ENCODE assay signal across 19 mouse cellular contexts in genomic region chr11:94146733-94147485, GRCm38 (mm10).
DNase-seq lines count a peak whose midpoint lies in the region; ATAC-seq and TF ChIP-seq lines count a peak whose summit lies in the region.
"Had no signal": no experiment of that assay in that cellular context is flagged by ENCODE, and none has a peak within 500 bp of the region (broad histone marks: within the 10 kb centered on the region; RNA-seq: fewer than 3 reads in every experiment).

No protein-coding gene starts in this region.

- ATAC-seq in midbrain, embryonic 16.5 days, result no peak
- ATAC-seq: forebrain, embryonic 16.5 days; hindbrain, embryonic 16.5 days; inflammation-experienced regulatory T-cells, adult 6 months; intestine, postnatal 0 days; Patski had no signal

- peaks cover 13% of the 10 kb centered on the region for H3K4me1 ChIP-seq in midbrain, embryonic 16.5 days (ENCODE audit: control insufficient read depth, insufficient read depth, low read length)

- H3K27ac ChIP-seq in layer of hippocampus, adult 2 months, result peak overlapping the region; percentile 90
- H3K27ac ChIP-seq in midbrain, embryonic 16.5 days (ENCODE audit: low read length), result no peak overlapping the region
- H3K27ac ChIP-seq: embryonic facial prominence, embryonic 13.5 days; hindbrain, embryonic 12.5 days had no signal

- H3K9ac ChIP-seq in midbrain, embryonic 16.5 days (ENCODE audit: low read depth, low read length), result no peak overlapping the region
- H3K9ac ChIP-seq: embryonic facial prominence, embryonic 13.5 days; forebrain, embryonic 12.5 days; heart, embryonic 12.5 days; hindbrain, embryonic 12.5 days had no signal

- TF ChIP-seq CTCF in layer of hippocampus, adult 2 months (conservative IDR thresholded peaks at IDR 0.05), result no peak

- no peak overlapping the region for H3K4me3 ChIP-seq in layer of hippocampus, adult 2 months
- H3K4me3 ChIP-seq in midbrain, embryonic 16.5 days (ENCODE audit: low read depth, low read length), result no peak overlapping the region
- H3K4me3 ChIP-seq: embryonic facial prominence, embryonic 13.5 days; forebrain, embryonic 12.5 days; heart, embryonic 12.5 days; hindbrain, embryonic 12.5 days had no signal

- no peaks in the 10 kb centered on the region for H3K36me3 ChIP-seq in midbrain, embryonic 16.5 days (ENCODE audit: control insufficient read depth, insufficient read depth, low read length)
- H3K36me3 ChIP-seq: embryonic facial prominence, embryonic 13.5 days; forebrain, embryonic 12.5 days; heart, embryonic 12.5 days; hindbrain, embryonic 12.5 days had no signal

- WGBS in midbrain, embryonic 16.5 days, result 75% methylated on average over 11 of the region's 11 CpGs

- H3K9me3 ChIP-seq in midbrain, embryonic 16.5 days (replicated peaks; ENCODE audit: control insufficient read depth, low read length, poor library complexity, severe bottlenecking), result no peaks in the 10 kb centered on the region
- H3K9me3 ChIP-seq: embryonic facial prominence, embryonic 13.5 days; forebrain, embryonic 12.5 days; heart, embryonic 12.5 days; hindbrain, embryonic 12.5 days had no signal

- H3K4me2 ChIP-seq in midbrain, embryonic 16.5 days (ENCODE audit: low read length), result no peak overlapping the region
- H3K4me2 ChIP-seq: embryonic facial prominence, embryonic 13.5 days; forebrain, embryonic 12.5 days; heart, embryonic 12.5 days; hindbrain, embryonic 12.5 days had no signal

- peak; percentile 57 for DNase-seq in cerebellum, adult 9-10 months
- DNase-seq in cerebellum, postnatal 4 days (ENCODE audit: low spot score in 2 of 2), result no peak
- DNase-seq in layer of hippocampus, adult 2 months (ENCODE audit: low spot score in 2 of 2), result no peak
- DNase-seq in layer of hippocampus, postnatal 14 days (ENCODE audit: low spot score in 2 of 2), result no peak
- peak; percentile 69 for DNase-seq in ES-CJ7 (ENCODE audit: low read depth, low spot score)
- DNase-seq in T-cell, adult 2 months (ENCODE audit: low spot score), result no peak
- DNase-seq: adrenal gland, postnatal 10 days; gastrocnemius, postnatal 25 days; kidney, adult 9 months had no signal

- no peaks in the 10 kb centered on the region for H3K27me3 ChIP-seq in midbrain, embryonic 16.5 days (ENCODE audit: control insufficient read depth, insufficient read depth, low read depth, low read length)
- H3K27me3 ChIP-seq: hindbrain, embryonic 12.5 days; Patski had no signal

Comparison
In these comparisons a context has a peak if more than half of its experiments do, and no peak if none do; other contexts are left out.
1. DNase-seq: peak in cerebellum, adult 9-10 months (single experiment) and ES-CJ7 (single experiment); none in cerebellum, postnatal 4 days (0 of 2), layer of hippocampus, adult 2 months (0 of 2), layer of hippocampus, postnatal 14 days (0 of 2) and T-cell, adult 2 months (single experiment).